Mouse (Mus musculus) cortical plate, adult 2 months (tissue): ENCODE results near the gene Olfr56.
"Not testable (repeated sequence)": the region's sequence is repeated elsewhere in the genome, so short reads cannot be mapped to it uniquely, and the experiment has no call there.

Experiments used
- CTCF ChIP-seq: fragments of 200-500 bp; IDR thresholded peaks from 2 replicates; pipeline ENCODE4 v1.5.1; 2011; ENCODE audit warnings: mild to moderate bottlenecking, control low read depth, low read length; ENCODE audit not compliant: insufficient read depth; ENCODE audit errors: extremely low read depth
- POLR2A ChIP-seq: fragments of 200-500 bp; IDR thresholded peaks from 2 replicates; pipeline ENCODE4 v1.6.1; 2011; ENCODE audit warnings: mild to moderate bottlenecking, low read length, control low read depth; ENCODE audit not compliant: insufficient read depth; ENCODE audit errors: extremely low read depth

GRCm38 (mm10) chr11:48974686-48975085 is 4.0 kb upstream of the Olfr56 start:
- not testable (repeated sequence) for TF ChIP-seq CTCF, POLR2A
